Comparison of ENCODE assay signal across 8 mouse cellular contexts in genomic region chr12:4592541-4593165, GRCm38 (mm10). TPM values are rescaled to one million over a fixed set of nuclear protein-coding genes. Genes with fewer than 3 reads are reported as not detected.
DNase-seq lines count a peak whose midpoint lies in the region; ATAC-seq and TF ChIP-seq lines count a peak whose summit lies in the region.

Gene Itsn2, plus strand, starts transcription at chr12:4592638.
Gene Gm3625, minus strand, starts transcription at chr12:4592927.

- no peak for TF ChIP-seq CTCF in brain, embryonic 14.5 days (IDR thresholded peaks at IDR 0.05; ENCODE audit: borderline replicate concordance, extremely low read depth, insufficient read depth, insufficient read length)
- TF ChIP-seq CTCF in kidney, postnatal 0 days (IDR thresholded peaks at IDR 0.05; ENCODE audit: low read depth): no peak

- WGBS in heart, embryonic 13.5 days: under 1% methylated on average over 43 of the region's 49 CpGs
- WGBS in kidney, postnatal 0 days: 0% methylated on average over 31 of the region's 49 CpGs
- WGBS in liver, embryonic 13.5 days (ENCODE audit: insufficient replicate concordance): under 1% methylated on average over 48 of the region's 49 CpGs
- under 1% methylated on average over 38 of the region's 49 CpGs for WGBS in stomach, embryonic 14.5 days

- H3K4me1 ChIP-seq in erythroblast, embryonic 14.5 days (ENCODE audit: control insufficient read depth): peaks cover 33% of the 10 kb centered on the region
- peaks cover 20% of the 10 kb centered on the region for H3K4me1 ChIP-seq in heart, embryonic 13.5 days
- H3K4me1 ChIP-seq in kidney, postnatal 0 days (replicated peaks; ENCODE audit: insufficient read depth, low read length): peaks cover 12% of the 10 kb centered on the region
- peaks cover 39% of the 10 kb centered on the region for H3K4me1 ChIP-seq in liver, embryonic 13.5 days (replicated peaks)
- H3K4me1 ChIP-seq in stomach, embryonic 14.5 days (ENCODE audit: control insufficient read depth, insufficient read depth, low read length): 0 out of 2 replicates have a peak, but pooled peaks cover 12% of the 10 kb centered on the region

- H3K4me2 ChIP-seq in heart, embryonic 13.5 days: peak within 1 kb of the TSS; percentile 78
- H3K4me2 ChIP-seq in kidney, postnatal 0 days (ENCODE audit: low read length): peak within 1 kb of the TSS; percentile 81
- peak within 1 kb of the TSS; percentile 94 for H3K4me2 ChIP-seq in liver, embryonic 13.5 days
- peak within 1 kb of the TSS; percentile 79 for H3K4me2 ChIP-seq in stomach, embryonic 14.5 days (replicated peaks; ENCODE audit: low read depth, low read length)

- peaks cover 6% of the 10 kb centered on the region for H3K36me3 ChIP-seq in erythroblast, embryonic 14.5 days (ENCODE audit: control insufficient read depth)
- no peaks in the 10 kb centered on the region for H3K36me3 ChIP-seq in heart, embryonic 13.5 days
- H3K36me3 ChIP-seq in kidney, postnatal 0 days (ENCODE audit: insufficient read depth, low read length): no peaks in the 10 kb centered on the region
- no peaks in the 10 kb centered on the region for H3K36me3 ChIP-seq in liver, embryonic 13.5 days
- H3K36me3 ChIP-seq in stomach, embryonic 14.5 days (ENCODE audit: control insufficient read depth, insufficient read depth, low read length): no peaks in the 10 kb centered on the region

- H3K4me3 ChIP-seq in erythroblast, embryonic 14.5 days (replicated peaks): peak within 1 kb of the TSS; percentile 93
- peak within 1 kb of the TSS; percentile 92 for H3K4me3 ChIP-seq in heart, embryonic 13.5 days
- peak within 1 kb of the TSS; percentile 88 for H3K4me3 ChIP-seq in kidney, postnatal 0 days (replicated peaks; ENCODE audit: low read depth, low read length)
- H3K4me3 ChIP-seq in liver, embryonic 13.5 days (replicated peaks): peak within 1 kb of the TSS; percentile 94
- H3K4me3 ChIP-seq in stomach, embryonic 14.5 days (ENCODE audit: low read depth, low read length): peak within 1 kb of the TSS; percentile 87

- ATAC-seq in CD4-positive, CD25-positive, alpha-beta regulatory T cell, adult 4 months: peak; percentile 72
- peak; percentile 71 for ATAC-seq in heart, embryonic 13.5 days (ENCODE audit: extremely low read depth, insufficient number of reproducible peaks, low FRiP score, low TSS enrichment)
- peak; percentile 84 for ATAC-seq in kidney, postnatal 0 days (replicated peaks; ENCODE audit: low FRiP score, low read depth)
- ATAC-seq in liver, embryonic 13.5 days (ENCODE audit: low read depth): peak; percentile 89
- ATAC-seq in stomach, embryonic 14.5 days (ENCODE audit: insufficient number of reproducible peaks, insufficient read depth, low FRiP score, low read depth): peak; percentile 90

- peak within 1 kb of the TSS; percentile 96 for H3K9ac ChIP-seq in heart, embryonic 13.5 days
- H3K9ac ChIP-seq in kidney, postnatal 0 days (ENCODE audit: low read depth, low read length): peak within 1 kb of the TSS; percentile 96
- peak within 1 kb of the TSS; percentile 95 for H3K9ac ChIP-seq in liver, embryonic 13.5 days
- H3K9ac ChIP-seq in stomach, embryonic 14.5 days (replicated peaks; ENCODE audit: low read depth, low read length): peak within 1 kb of the TSS; percentile 87

- peak within 1 kb of the TSS; percentile 90 for H3K27ac ChIP-seq in heart, embryonic 13.5 days (replicated peaks)
- peak within 1 kb of the TSS; percentile 95 for H3K27ac ChIP-seq in kidney, postnatal 0 days
- peak within 1 kb of the TSS; percentile 85 for H3K27ac ChIP-seq in liver, embryonic 13.5 days
- H3K27ac ChIP-seq in stomach, embryonic 14.5 days (ENCODE audit: low read length): peak within 1 kb of the TSS; percentile 79

- no peaks in the 10 kb centered on the region for H3K27me3 ChIP-seq in erythroblast, embryonic 14.5 days (ENCODE audit: control insufficient read depth)
- no peaks in the 10 kb centered on the region for H3K27me3 ChIP-seq in heart, embryonic 13.5 days (replicated peaks)
- H3K27me3 ChIP-seq in kidney, postnatal 0 days (ENCODE audit: insufficient read depth, low read length): no peaks in the 10 kb centered on the region
- H3K27me3 ChIP-seq in liver, embryonic 13.5 days: no peaks in the 10 kb centered on the region
- no peaks in the 10 kb centered on the region for H3K27me3 ChIP-seq in stomach, embryonic 14.5 days (ENCODE audit: control insufficient read depth, insufficient read depth, low read length)

- H3K9me3 ChIP-seq in erythroblast, embryonic 14.5 days (ENCODE audit: control insufficient read depth, low read length): no peaks in the 10 kb centered on the region
- no peaks in the 10 kb centered on the region for H3K9me3 ChIP-seq in heart, embryonic 13.5 days
- H3K9me3 ChIP-seq in kidney, postnatal 0 days (replicated peaks; ENCODE audit: low read length): no peaks in the 10 kb centered on the region
- H3K9me3 ChIP-seq in liver, embryonic 13.5 days (replicated peaks): no peaks in the 10 kb centered on the region
- H3K9me3 ChIP-seq in stomach, embryonic 14.5 days (ENCODE audit: control insufficient read depth, low read depth, low read length): no peaks in the 10 kb centered on the region

- TF ChIP-seq POLR2A in brain, embryonic 14.5 days (IDR thresholded peaks at IDR 0.05; ENCODE audit: borderline replicate concordance, extremely low read depth, insufficient read depth, insufficient read length, poor library complexity, severe bottlenecking): peak; percentile 42; the same call in 1 of the 2 replicates

- peak; percentile 77 for DNase-seq in brain, embryonic 14.5 days (ENCODE audit: low read depth)
- peak; percentile 76 for DNase-seq in kidney, postnatal 0 days (ENCODE audit: low spot score)
- peak; percentile 61 for DNase-seq in liver, embryonic 13.5 days
- peak; percentile 66 to 77 for DNase-seq in natural killer cell, adult 2 months (ENCODE audit: low spot score in 2 of 2)

RNA-seq across cellular contexts. Expression of gene Itsn2, which starts in this region (rescaled TPM):
- 10 to 100 TPM; 57.4 to 59.2 TPM for polyA plus RNA-seq in CD4-positive, CD25-positive, alpha-beta regulatory T cell, adult 4 months (2017; shearing (Covaris generic))
- 18.2 and 20.7 TPM in 2 replicates for polyA plus RNA-seq in brain, embryonic 14.5 days (2012; rRNA removed)
- polyA plus RNA-seq in erythroblast, embryonic 14.5 days (2012): 0.70 and 0.84 TPM in 2 replicates
- polyA plus RNA-seq in heart, embryonic 13.5 days (2015; fragmentation: Nextera tagmentation; extraction: Ambion mirVana): 27.9 and 35.1 TPM in 2 replicates
- 33.2 and 35.7 TPM in 2 replicates for polyA plus RNA-seq in kidney, postnatal 0 days (2015; fragmentation: Nextera tagmentation; extraction: Ambion mirVana)
- polyA plus RNA-seq in liver, embryonic 13.5 days (2015; fragmentation: Nextera tagmentation; extraction: Ambion mirVana): 24.2 and 27.9 TPM in 2 replicates
- 43.4 and 47.1 TPM in 2 replicates for polyA plus RNA-seq in stomach, embryonic 14.5 days (2014; fragmentation: Nextera tagmentation; extraction: Ambion mirVana)

RNA-seq across cellular contexts. Expression of gene Gm3625, which starts in this region (rescaled TPM):
- not detected for polyA plus RNA-seq in CD4-positive, CD25-positive, alpha-beta regulatory T cell, adult 4 months (2017; shearing (Covaris generic))
- polyA plus RNA-seq in brain, embryonic 14.5 days (2012; rRNA removed): not detected in 2 replicates
- not detected in 2 replicates for polyA plus RNA-seq in erythroblast, embryonic 14.5 days (2012)
- not detected in 2 replicates for polyA plus RNA-seq in heart, embryonic 13.5 days (2015; fragmentation: Nextera tagmentation; extraction: Ambion mirVana)
- not detected in 2 replicates for polyA plus RNA-seq in kidney, postnatal 0 days (2015; fragmentation: Nextera tagmentation; extraction: Ambion mirVana)
- polyA plus RNA-seq in liver, embryonic 13.5 days (2015; fragmentation: Nextera tagmentation; extraction: Ambion mirVana): not detected in 2 replicates
- not detected in 2 replicates for polyA plus RNA-seq in stomach, embryonic 14.5 days (2014; fragmentation: Nextera tagmentation; extraction: Ambion mirVana)

Comparison
In these comparisons a context has a peak if more than half of its experiments do, and no peak if none do; other contexts are left out.
1. Peak in every context shown above with its lines: DNase-seq, ATAC-seq, H3K4me3 ChIP-seq and H3K27ac ChIP-seq.
2. RNA of gene Itsn2 (polyA plus RNA-seq): 57.4 to 59.2 TPM in CD4-positive, CD25-positive, alpha-beta regulatory T cell, adult 4 months, 43.4 to 47.1 TPM in stomach, embryonic 14.5 days, 33.2 to 35.7 TPM in kidney, postnatal 0 days, 27.9 to 35.1 TPM in heart, embryonic 13.5 days, 24.2 to 27.9 TPM in liver, embryonic 13.5 days and 18.2 to 20.7 TPM in brain, embryonic 14.5 days; 0.70 to 0.84 TPM in erythroblast, embryonic 14.5 days; every median in the first group is over 10 times any median in the second.